Mouse (Mus musculus): Measurements from ENCODE around the gene Exoc3l4.

DNA sequence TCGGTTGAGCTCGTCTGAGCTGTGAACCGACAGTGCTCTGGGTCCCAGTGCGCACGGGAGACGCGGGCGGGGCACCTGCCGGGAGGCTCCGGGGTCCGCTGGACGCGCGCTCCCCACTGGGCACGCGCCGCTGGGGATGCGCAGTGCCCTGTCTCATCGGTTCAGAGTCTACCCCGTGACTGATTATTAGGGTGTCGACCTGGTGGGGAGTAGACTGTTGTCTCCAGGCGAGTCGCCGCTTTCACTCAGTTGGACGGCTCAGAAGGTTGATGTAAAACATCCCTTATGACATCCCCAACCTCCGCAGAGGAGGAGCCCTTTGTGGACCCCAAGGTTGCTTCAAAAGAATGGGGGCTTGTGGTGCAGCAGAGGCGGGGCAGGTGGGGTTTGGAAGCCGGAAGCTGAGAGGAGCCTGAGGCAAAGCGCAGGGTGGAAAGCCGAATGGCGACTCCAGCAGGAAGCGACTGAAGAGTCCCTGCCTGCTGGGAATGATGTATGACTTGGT, 38.8 kb upstream of the Exoc3l4 start:
- TF ChIP-seq HCFC1 (IDR thresholded peaks at IDR 0.05; ENCODE audit: low read depth, low read length) (no peak), MXI1 (IDR thresholded peaks at IDR 0.05; ENCODE audit: low read depth, low read length) (no peak), POLR2A (IDR thresholded peaks at IDR 0.05; ENCODE audit: control insufficient read depth in 1 of 2, insufficient read depth in 1 of 2, low read depth in 1 of 2, low read length in 2 of 2, poor library complexity in 1 of 2) (0 out of 4 replicates have a peak, but pooled peaks of 1 of the 2 experiments have one; percentile 27)
